Mouse (Mus musculus) cerebral cortex, adult 2 months (tissue): ENCODE measurements around the gene Tpcn2.

Experiments
- WGBS: fragments of 180-500 bp; shearing (Covaris S2); methylation state at CpG from one replicate; pipeline ENCODE4 v1.1.7; 2018; 5-methylcytosine and 5-hydroxymethylcytosine counted together

The Tpcn2 gene

DNA sequence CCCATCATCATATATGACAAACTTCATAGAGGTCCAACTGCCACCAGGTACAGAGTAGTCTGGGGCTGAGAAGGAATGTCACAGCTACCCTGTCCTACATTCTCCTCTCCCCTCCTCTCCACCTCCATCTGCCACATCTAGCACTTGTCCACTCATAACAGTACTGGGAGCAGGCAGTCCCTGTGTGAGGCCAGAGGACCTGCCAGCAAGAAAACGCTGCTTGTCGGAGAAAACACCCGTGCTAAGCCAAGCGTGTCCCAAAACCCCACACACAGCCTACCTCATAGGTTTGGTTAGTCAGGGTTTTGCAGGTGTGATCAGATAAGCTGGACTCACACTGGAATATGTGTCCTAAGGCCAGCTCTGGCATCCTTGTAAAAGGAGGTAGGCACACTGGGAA, 42.9 kb downstream of the Tpcn2 start:
- WGBS = 83% methylated on average over 4 of the region's 4 CpGs

- 84% methylated on average over 8 of the region's 8 CpGs for WGBS
Observed at GRCm38 (mm10) chr7:145239736-145240505, 43.9 kb downstream of the Tpcn2 start.

GRCm38 (mm10) chr7:145239145-145239544, 44.7 kb downstream of the Tpcn2 start:
- 82% methylated on average over 6 of the region's 6 CpGs for WGBS

DNA sequence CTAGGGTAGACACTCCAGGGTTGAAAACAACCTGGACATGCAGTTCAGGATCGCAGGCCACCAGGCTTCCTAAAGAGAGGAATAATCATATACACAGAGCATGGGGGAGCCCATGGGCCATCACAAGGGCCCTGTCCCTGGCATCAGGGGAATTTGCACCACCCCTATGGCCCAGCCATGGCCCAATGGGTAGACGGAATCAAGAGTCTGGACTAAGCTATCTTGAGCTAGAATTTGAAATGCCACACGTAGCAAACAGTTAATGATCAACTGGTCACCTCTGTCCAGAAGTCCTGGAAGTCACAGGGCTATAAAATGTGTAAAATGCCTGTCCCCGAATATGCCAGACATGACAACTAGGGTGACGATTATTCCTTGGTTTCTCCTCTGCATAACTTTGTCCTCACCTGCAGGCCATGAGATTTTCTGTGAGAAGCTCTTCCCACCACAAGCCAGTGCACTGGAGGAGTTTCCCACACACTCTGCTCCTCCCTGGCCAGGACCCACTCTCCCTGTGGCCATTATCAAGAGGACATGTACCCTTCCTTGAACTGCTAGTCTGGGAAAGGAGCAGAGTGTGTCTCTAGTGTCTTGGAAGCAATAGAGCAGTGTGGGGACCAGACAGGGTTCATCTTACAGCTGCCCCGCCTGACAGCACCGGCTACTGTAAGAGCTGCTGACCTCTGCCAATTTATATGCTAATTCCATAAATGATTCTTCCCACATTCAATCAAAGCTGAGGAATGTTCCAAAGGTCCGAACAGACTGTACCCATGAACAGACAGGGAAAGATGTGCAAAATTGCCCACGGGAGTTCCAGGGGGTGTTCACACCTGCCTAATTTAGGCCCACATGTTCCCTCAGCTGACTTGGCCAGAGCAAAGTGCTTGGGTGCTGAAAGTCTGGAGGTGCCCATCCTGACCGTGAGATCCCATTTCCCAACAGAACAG, 48.7 kb downstream of the Tpcn2 start:
- 89% methylated on average over 10 of the region's 10 CpGs for WGBS

GRCm38 (mm10) chr7:145231659-145232058, 52.2 kb downstream of the Tpcn2 start:
- 77% methylated on average over 9 of the region's 9 CpGs for WGBS

- WGBS = 94% methylated on average over 6 of the region's 6 CpGs
Observed at GRCm38 (mm10) chr7:145226641-145227040, 57.2 kb downstream of the Tpcn2 start.

GRCm38 (mm10) chr7:145225626-145226025, 58.2 kb downstream of the Tpcn2 start:
- WGBS = 90% methylated on average over 6 of the region's 6 CpGs

GRCm38 (mm10) chr7:145221841-145222689, 61.7 kb downstream of the Tpcn2 start:
- 43% methylated on average over 2 of the region's 2 CpGs for WGBS

DNA sequence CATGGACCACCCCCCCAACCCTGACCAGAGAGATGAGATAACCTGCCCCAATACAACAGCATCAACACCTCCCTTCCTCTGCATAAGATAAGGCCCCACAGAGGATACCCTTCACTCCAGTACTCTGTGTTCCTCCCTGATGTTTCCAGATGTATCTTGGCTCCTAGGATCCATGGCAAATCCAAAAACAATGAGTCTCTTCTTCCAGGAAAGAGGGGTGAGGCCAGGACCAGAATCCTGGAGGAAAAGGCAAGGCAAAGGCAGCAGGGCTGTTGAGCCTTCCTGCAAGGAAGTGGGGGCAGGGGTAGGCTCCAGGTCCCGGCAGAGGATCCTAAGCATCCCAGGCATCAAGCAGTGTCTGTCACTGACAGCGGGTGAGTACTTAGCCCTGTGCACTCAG, 62.5 kb downstream of the Tpcn2 start:
- WGBS = 91% methylated on average over 2 of the region's 2 CpGs

DNA sequence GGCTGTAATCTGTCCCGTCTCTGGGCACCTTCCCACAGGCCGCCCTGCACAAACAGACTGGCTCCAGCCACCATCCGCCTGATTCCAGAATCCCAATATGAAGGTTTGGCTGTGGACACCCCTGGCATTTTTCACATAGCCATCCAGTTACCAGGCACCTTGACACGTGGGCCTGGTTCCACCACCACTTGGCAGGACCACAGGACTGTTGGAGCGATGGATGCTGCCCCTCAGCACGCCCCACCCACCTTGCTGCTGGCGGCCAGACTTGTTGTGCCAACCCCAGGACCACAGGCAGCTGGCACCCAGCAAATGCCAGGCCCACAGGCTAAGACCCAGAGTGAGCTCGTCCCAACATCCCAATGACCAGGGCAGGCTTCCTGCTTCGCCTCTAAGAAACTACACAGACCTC, 64.4 kb downstream of the Tpcn2 start:
- WGBS = 69% methylated on average over 9 of the region's 9 CpGs

- 78% methylated on average over 1 of the region's 1 CpGs for WGBS
Observed at GRCm38 (mm10) chr7:145216591-145216990, 67.2 kb downstream of the Tpcn2 start.

DNA sequence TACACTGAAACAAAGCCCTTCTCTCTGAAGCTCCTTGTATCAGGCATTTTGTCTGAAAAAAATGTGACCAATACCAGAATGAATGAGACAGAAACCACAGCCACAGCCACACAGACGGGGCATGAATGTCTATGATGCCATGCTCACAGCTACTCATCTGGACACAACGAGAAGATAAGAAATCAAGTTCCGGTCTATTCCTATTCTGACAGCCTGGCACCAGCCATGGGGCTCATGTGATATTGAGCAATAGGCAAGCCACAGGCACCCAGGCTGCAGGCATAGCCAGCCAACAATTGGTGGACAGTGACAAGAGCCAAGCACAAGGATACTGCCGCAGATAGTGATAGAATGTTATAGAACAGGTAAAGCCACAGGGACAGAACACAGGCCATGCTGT, 68.3 kb downstream of the Tpcn2 start:
- 88% methylated on average over 4 of the region's 4 CpGs for whole genome bisulfite sequencing

DNA sequence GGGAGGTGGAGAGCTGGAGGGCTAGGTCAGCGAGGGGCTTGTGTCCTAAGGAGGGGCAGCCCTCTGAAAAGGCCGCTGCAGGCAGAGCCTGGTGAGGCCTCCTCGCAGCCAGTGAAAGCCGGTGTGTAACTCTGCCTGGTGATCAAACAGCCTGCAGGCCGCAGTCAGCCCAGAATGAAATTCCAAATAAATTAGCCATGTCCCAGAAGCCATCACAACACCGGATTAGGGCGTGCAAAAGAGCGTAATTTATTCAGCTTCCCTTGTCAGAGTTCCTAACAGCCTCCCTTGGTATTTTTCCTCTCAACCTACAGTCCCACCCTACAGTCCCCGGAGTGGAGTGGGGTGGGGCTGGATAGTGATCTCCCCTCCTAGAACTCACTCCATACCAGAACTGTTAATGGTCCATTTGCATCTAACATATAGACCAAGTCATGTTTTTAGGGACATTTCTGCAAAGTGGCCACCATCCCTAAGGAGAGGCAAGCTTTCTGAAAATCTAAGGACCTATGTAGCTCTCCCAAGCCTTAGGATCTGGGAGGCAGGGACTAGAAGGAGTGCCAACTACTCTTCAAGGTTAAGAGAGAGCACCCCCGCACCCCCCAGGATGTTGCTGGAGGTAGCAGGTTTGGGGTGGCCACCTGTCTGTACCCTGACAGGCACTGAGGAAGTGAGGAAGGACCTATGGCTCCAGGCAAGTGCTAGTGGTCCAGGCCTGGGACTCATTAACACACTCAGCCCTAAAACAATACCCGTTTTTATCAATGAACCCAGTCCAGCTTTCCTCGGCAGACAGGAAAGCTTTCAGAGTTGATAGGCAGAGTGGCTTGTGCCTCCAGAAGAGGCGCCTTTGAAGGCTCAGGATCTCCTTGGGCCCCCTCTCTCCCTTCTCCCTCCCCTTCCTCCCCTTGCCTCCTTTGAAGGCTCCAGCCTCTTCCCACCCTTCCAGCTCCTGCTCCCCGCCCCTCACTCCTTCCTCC, 71.8 kb downstream of the Tpcn2 start:
- WGBS = 70% methylated on average over 14 of the region's 14 CpGs

GRCm38 (mm10) chr7:145210477-145211070, 73.2 kb downstream of the Tpcn2 start:
- 89% methylated on average over 4 of the region's 4 CpGs for WGBS

DNA sequence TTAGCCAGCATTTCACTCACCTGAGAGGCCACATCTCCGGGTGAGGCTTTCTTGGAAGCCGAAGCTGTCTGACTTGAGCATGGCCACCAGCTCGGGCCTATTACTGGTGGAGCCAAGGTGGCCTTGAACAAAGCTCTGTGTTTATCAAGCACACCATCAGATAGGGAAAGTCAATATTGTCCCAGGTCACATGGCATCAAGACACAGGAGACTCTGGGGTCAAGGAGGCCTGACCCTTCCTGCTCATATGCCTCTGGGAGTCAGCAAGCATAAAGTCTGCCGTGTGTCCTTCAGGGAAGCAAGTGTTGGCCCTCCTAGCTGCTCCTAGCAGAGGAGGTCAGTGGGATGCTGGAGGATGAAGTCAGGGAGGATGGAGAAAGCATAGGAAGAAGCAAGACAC, 75.8 kb downstream of the Tpcn2 start, which contains the start of gene 1810010D01Rik:
TSS of gene 1810010D01Rik (minus strand) at position 114 of the 400 bp plus-strand sequence.
- 98% methylated on average over 4 of the region's 4 CpGs for WGBS

DNA sequence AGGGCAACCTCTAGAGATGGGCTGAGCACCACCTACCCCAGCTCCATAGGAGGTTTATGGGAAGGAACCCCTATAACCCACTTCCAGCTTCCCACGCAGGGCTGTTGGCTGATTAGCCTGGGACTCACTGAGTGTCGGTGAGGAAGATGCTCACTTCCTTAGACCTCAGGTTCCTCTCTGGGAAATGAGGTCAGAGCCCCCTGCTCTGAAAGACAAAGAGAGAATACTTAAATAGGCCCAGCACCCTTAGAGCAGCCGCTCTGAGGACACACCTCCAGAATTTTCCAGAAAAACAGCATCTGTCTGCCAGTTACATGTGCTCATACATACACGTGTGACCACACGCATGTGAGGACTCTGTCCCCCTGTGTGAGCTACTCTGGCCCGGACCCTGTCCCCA, 77.0 kb downstream of the Tpcn2 start:
- WGBS = 80% methylated on average over 6 of the region's 6 CpGs

DNA sequence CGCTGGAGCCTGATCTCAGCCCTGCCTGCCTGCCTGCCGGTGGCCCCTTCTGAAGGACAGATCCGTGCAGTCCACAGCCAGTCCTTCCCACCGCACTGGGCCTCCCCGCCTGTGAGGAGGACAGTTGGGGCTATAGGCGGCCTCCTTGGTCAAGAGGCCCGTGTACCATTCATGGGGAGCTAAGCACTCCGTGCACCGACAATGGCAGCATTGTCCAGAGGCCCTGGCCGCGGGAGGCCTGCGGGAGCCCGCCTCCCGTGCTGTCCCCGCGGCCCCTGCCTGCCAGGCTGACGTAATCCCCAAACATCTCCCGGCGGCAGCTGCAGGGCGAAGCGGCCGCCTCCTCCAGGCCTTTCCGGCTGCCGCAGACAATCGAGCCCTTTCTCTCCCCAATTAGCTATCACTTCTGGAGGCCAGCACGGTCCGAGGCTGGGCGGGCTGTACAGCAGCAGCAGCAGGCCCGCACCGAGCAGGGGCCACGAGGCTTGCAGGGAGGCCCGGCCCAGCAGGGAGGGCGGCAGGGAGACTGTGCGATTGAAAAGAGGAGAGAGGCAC, 77.7 kb downstream of the Tpcn2 start:
- WGBS = 24% methylated on average over 34 of the region's 34 CpGs

GRCm38 (mm10) chr7:145205363-145205902, 78.4 kb downstream of the Tpcn2 start:
- 91% methylated on average over 4 of the region's 4 CpGs for WGBS

DNA sequence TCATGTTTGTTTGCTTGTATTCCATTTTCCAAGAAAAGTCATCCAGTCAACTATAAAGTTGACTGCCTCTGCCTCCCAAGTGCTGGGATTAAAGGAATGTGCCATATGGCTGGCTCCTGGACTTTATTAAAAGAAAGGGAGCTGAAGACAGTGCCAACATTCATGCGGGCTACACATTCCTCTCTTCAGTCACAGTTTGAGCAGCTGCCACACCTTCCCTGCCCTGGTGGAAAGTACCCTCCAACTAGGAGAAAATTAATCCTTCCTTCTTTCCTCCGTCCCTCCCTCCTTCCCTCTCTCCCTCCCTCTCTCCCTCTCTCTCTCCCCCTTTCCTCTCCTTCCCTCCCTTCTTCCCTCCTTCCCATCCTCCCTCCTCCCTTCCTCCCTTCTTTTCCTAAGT, 84.1 kb downstream of the Tpcn2 start:
- 49% methylated on average over 2 of the region's 2 CpGs for WGBS
